Mouse (Mus musculus) right cerebral cortex, postnatal 14 days (tissue): ENCODE data around the gene Add2.

Source experiments
- DNase-seq: peaks from one replicate; pipeline ENCODE4 v3.0.0; 2022

Add2 gene

GRCm38 (mm10) chr6:86086851-86087571 lies 58.5 kb downstream of the Add2 start:
- DNase-seq, result peak; percentile 91

GRCm38 (mm10) chr6:86087813-86088212 lies 59.3 kb downstream of the Add2 start:
- DNase-seq, result no peak

- no peak for DNase-seq
These were observed 65.8 kb downstream of the Add2 start for GRCm38 (mm10) chr6:86094202-86094838.

- DNase-seq, result no peak
These were observed 67.0 kb downstream of the Add2 start for GRCm38 (mm10) chr6:86095518-86095917.

- no peak for DNase-seq
These were observed 68.3 kb downstream of the Add2 start for GRCm38 (mm10) chr6:86096733-86097132.

- DNase-seq, result peak; percentile 45
These were observed 68.7 kb downstream of the Add2 start for GRCm38 (mm10) chr6:86097155-86097554.

GRCm38 (mm10) chr6:86099003-86099402 lies 70.5 kb downstream of the Add2 start:
- DNase-seq, result no peak

GRCm38 (mm10) chr6:86101451-86101850 lies 73.0 kb downstream of the Add2 start:
- no peak for DNase-seq

- peak; percentile 45 for DNase-seq
These were observed 74.4 kb downstream of the Add2 start for GRCm38 (mm10) chr6:86102874-86103273.

GRCm38 (mm10) chr6:86103614-86104013 lies 75.1 kb downstream of the Add2 start:
- no peak for DNase-seq

GRCm38 (mm10) chr6:86104719-86105118 lies 76.2 kb downstream of the Add2 start:
- DNase-seq, result no peak

- no peak for DNase-seq
These were observed 77.6 kb downstream of the Add2 start for GRCm38 (mm10) chr6:86106045-86106444.

GRCm38 (mm10) chr6:86107101-86107500 lies 78.6 kb downstream of the Add2 start:
- DNase-seq, result no peak

- DNase-seq, result no peak
These were observed 87.4 kb downstream of the Add2 start for GRCm38 (mm10) chr6:86115843-86116242.

- DNase-seq, result no peak
These were observed 94.6 kb downstream of the Add2 start for GRCm38 (mm10) chr6:86123057-86123456.

GRCm38 (mm10) chr6:86125761-86126160 lies 97.3 kb downstream of the Add2 start:
- DNase-seq, result no peak

GRCm38 (mm10) chr6:86126953-86127581 lies 98.6 kb downstream of the Add2 start:
- DNase-seq, result peak; percentile 70

- peak; percentile 34 for DNase-seq
These were observed 100.0 kb downstream of the Add2 start for GRCm38 (mm10) chr6:86128504-86128903.

GRCm38 (mm10) chr6:86129872-86130498 lies 101.5 kb downstream of the Add2 start:
- DNase-seq, result no peak

GRCm38 (mm10) chr6:86133882-86134281 lies 105.4 kb downstream of the Add2 start:
- no peak for DNase-seq

GRCm38 (mm10) chr6:86136206-86136605 lies 107.7 kb downstream of the Add2 start:
- DNase-seq, result no peak

- DNase-seq, result no peak
These were observed 112.8 kb downstream of the Add2 start for GRCm38 (mm10) chr6:86141284-86141683.

- DNase-seq, result peak; percentile 69
These were observed 113.3 kb downstream of the Add2 start for GRCm38 (mm10) chr6:86141820-86142219.

GRCm38 (mm10) chr6:86144986-86145385 lies 116.5 kb downstream of the Add2 start:
- DNase-seq, result no peak
